Mouse (Mus musculus) fibroblast of lung, adult 2 months (primary cell): ENCODE data around the gene Nkx2-5.

ENCODE experiments used
- DNase-seq: peaks from one replicate; pipeline ENCODE4 v3.0.0-alpha.2; 2011; ENCODE audit warnings: low read depth

The Nkx2-5 gene

GRCm38 (mm10) chr17:26849746-26850357 is 5.0 kb upstream of the Nkx2-5 start:
- no peak for DNase-seq

DNA sequence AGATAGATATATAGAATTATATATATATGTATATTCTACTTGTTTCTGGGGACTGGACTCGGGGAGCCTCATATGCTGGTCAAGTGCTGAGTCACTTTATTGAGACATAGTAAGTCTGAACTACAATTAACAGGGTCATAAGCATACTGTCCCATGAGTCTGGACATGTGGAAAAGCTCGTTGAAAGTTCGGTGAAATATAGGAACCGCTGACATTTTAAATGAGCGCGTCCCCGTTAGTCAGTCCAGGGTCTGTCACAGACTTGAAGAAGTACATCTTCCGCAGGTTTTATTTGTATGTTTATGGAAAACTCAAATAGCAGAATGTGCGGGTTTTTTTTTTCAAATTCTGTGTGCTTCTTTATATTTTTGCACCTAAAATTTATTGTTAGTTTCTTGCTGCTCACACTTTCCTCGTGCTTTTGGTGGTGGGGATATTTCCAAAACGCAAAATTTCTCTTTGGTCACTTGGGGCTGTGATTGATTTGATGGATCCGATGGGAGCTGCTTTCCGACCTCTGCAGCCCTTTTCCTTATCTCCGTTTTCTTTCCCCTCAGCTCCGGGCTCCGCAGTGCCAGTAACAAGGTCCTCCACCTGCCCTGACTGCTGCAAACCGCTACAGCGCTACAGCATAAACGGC is 4.4 kb upstream of the Nkx2-5 start:
- DNase-seq: no peak

GRCm38 (mm10) chr17:26848236-26848635 is 3.4 kb upstream of the Nkx2-5 start:
- no peak for DNase-seq

DNA sequence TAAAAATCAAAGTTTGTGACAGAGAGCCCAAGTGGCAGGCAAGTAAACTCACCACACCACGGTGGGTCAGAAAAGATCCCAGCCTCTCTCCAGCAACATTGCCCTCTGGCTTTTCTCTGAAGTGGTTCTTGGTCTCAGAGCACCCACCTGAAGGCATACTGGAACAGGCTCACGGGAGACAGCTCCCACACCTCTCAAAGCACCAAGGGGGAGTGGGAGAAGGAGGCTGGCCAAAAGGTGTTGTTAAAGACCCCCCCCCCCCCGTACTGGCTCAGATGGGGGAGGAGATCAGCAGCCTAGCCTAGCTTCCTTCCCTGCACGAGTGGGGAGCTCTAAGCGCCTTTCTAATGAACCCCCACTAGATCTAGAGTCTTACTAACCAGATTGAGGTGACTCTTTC is 3.0 kb upstream of the Nkx2-5 start:
- no peak for DNase-seq

GRCm38 (mm10) chr17:26846411-26846810 is 1.6 kb upstream of the Nkx2-5 start:
- no peak for DNase-seq

DNA sequence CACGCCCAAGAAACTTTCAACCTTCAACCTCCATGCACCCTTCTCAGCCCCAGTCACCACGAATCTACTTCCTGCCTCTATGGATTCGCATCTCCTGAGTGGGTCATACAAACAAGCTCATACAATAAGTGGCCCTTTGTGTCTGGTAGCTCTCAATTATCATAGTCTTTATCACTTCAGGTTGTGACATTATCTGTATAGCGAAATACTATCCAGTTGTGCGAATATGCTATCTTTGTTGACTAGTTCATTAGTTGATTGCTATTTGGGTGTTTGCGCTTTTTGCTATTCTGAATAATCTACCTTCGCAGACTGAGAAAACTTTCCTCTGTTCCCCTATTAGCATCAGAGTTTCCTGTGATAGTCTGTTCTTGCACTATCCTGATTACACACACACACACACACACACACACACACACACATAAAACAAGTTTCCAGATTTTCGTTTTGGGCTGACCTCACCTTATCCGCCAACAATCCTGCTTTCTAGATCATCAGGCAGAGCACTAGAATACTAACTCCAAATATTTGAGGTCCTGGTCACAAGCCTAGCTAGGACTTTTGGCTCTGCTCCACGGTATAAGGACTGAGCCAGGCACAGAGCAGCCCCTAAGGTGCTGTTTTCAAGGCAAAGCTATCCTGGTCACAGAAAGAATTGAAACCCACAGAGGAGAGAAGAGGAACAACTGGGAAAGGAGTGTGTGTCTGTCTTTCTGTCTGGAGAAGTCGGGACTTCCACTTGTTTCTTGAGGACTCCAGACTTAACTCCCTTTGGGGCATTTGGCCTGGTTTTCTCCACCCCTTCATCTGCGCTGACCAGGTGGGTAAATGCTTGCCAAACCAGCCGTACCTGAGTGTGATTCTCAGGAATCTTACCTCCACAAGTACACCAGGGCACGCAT is 591 bp upstream of the Nkx2-5 start:
- no peak for DNase-seq

DNA sequence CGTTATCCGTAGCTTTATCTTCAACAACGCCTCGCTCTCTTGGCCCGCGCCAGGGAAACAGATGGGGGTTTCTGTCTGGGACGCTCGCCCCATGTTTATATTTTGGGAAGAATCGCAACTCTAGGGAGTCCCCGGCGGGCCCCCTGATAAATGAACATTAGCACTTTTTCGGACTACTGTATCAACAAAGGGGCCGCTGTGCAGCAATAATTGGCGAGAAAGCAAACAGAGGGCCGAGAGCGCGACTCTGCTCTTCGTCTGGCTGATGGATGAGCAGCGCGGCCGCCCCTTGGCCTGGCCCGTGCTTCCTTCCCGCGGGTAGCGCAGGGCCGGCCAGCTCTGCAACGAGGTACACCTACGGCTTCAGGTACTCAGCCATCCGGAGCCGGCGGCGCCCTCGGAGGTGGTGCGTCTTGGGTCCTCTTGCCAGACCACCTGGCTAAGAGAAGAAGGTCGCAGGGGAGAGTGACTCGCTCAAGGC is 398 bp downstream of the Nkx2-5 start:
- no peak for DNase-seq

- no peak for DNase-seq
Observed at GRCm38 (mm10) chr17:26843696-26844236, 1.0 kb downstream of the Nkx2-5 start.

DNA sequence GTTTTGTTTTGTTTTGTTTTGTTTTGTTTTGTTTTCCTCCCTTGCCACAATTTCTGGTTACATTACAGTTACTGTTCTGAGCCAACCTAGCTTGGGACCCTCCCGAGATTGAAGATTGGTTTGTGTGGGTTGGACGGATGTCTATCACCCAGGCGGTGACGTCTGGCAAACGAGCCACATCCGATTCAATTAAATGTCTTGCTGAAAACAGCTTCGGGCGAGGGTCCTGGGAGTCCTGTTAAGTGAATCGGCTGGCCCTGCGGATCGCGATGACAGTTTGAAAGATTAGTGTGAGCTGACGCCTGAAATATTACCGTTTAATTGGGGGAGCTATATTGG is 1.6 kb downstream of the Nkx2-5 start:
- no peak for DNase-seq

GRCm38 (mm10) chr17:26842431-26843228 is 2.2 kb downstream of the Nkx2-5 start:
- DNase-seq: no peak

GRCm38 (mm10) chr17:26841981-26842380 is 2.8 kb downstream of the Nkx2-5 start:
- no peak for DNase-seq

DNA sequence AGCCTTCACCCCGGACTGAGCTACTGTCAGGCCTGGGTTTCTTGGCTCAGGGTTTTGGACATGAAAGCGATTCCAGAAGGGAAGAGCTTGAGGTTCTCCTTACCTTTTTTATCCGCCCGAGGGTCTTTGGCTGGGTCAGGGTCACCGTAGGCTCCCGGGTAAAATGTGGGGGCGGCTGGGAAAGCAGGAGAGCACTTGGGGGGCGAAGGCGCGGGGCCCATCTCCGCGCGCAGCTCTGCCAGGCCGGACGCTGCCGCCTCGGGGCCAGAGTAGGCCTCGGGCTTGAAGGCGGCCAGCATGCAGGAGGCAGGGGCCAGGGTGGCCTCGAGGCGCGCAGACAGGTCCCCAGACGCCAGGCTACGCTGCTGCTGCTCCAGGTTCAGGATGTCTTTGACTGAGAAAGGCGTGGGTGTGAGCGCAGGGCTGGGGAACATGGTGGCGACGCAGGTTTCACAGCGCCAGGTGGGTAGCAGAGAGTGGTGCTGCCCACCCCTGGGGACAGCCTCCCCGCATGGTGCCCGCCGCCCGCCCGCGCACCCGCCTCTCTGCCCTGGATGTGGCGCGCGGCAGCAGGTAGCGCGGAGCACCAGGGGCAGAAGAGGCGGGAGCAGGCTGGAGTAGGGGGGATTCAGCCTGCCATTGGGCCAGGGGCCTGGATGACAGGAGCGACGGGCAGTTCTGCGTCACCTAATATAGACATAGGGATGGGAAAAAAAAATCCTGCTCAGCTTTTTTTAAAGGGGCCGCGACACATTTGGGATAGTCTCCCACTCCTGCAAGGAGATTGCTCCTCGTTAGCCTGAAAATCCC is 3.7 kb downstream of the Nkx2-5 start:
- no peak for DNase-seq

- DNase-seq: no peak
Observed at GRCm38 (mm10) chr17:26840439-26840780, 4.4 kb downstream of the Nkx2-5 start.

- no peak for DNase-seq
Observed at GRCm38 (mm10) chr17:26839718-26840438, 4.9 kb downstream of the Nkx2-5 start.

GRCm38 (mm10) chr17:26838911-26839717 is 5.7 kb downstream of the Nkx2-5 start:
- DNase-seq: no peak

- no peak for DNase-seq
Observed at GRCm38 (mm10) chr17:26838191-26838910, 6.5 kb downstream of the Nkx2-5 start.

DNA sequence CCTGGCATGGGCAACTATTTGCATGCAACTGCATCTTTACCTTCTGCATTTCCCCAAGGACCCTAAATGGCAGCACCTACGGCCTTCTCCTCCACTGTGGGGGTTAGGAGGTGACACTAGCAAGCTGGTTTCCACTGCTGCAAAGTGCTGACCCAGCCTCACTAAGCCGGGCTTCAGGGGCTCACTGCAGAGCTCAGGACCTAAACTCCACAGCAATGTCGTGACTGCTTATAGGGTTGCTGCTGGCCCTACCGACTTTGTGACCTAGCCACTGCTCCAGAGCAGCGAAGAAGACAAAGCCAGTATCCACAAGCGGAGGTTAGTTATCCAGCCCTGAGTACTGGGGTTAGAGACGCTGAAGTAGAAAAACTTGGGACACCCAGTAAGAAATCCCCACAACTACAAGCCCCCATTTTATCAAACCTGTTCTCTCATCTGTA is 7.2 kb downstream of the Nkx2-5 start:
- DNase-seq: no peak

GRCm38 (mm10) chr17:26836786-26837545 is 7.8 kb downstream of the Nkx2-5 start:
- no peak for DNase-seq
